Comparison of ENCODE assay signal across 10 mouse cellular contexts in genomic region chr4:41665009-41665675, GRCm38 (mm10). TPM values are rescaled to one million over a fixed set of nuclear protein-coding genes. Genes with fewer than 3 reads are reported as not detected.
DNase-seq lines count a peak whose midpoint lies in the region; ATAC-seq and TF ChIP-seq lines count a peak whose summit lies in the region.
"Had no signal": no experiment of that assay in that cellular context is flagged by ENCODE, and none has a peak within 500 bp of the region (broad histone marks: within the 10 kb centered on the region; RNA-seq: fewer than 3 reads in every experiment).

No protein-coding gene starts in this region.

- H3K9me3 ChIP-seq in heart, embryonic 11.5 days (replicated peaks; ENCODE audit: control insufficient read depth, low read length), result no peaks in the 10 kb centered on the region
- H3K9me3 ChIP-seq in forebrain, embryonic 11.5 days (ENCODE audit: control insufficient read depth, low read length), result no peaks in the 10 kb centered on the region
- H3K9me3 ChIP-seq in limb, embryonic 10.5 days (replicated peaks), result no peaks in the 10 kb centered on the region

- POLR2A ChIA-PET in Patski (lab: Charles Lee), result no interaction called here

- intact Hi-C loops in heart, postnatal 25 days (cut with DNase I), result no loop called here
- intact Hi-C loops in left cerebral cortex, postnatal 4 days (cut with DNase I), result no loop called here

- no peak for TF ChIP-seq CTCF in Patski (IDR thresholded peaks at IDR 0.05)

- H3K4me1 ChIP-seq in heart, embryonic 11.5 days (ENCODE audit: control insufficient read depth, insufficient read depth, low read length), result peaks cover 29% of the 10 kb centered on the region
- peaks cover 32% of the 10 kb centered on the region for H3K4me1 ChIP-seq in forebrain, embryonic 11.5 days (replicated peaks; ENCODE audit: control insufficient read depth, insufficient read depth, low read length)
- peaks cover 69% of the 10 kb centered on the region for H3K4me1 ChIP-seq in limb, embryonic 10.5 days

- H3K4me3 ChIP-seq in heart, embryonic 11.5 days (ENCODE audit: low read depth, low read length), result no peak overlapping the region
- no peak overlapping the region for H3K4me3 ChIP-seq in forebrain, embryonic 11.5 days (ENCODE audit: low read depth, low read length)
- peak overlapping the region; percentile 26; the same call in 1 of the 2 replicates for H3K4me3 ChIP-seq in limb, embryonic 10.5 days

- peak; percentile 39; the same call in 1 of the 2 replicates for ATAC-seq in heart, embryonic 11.5 days (replicated peaks; ENCODE audit: insufficient number of reproducible peaks, low FRiP score, low TSS enrichment)
- ATAC-seq in Patski, result peak; percentile 26
- ATAC-seq in forebrain, embryonic 11.5 days (replicated peaks; ENCODE audit: low FRiP score), result no peak
- no peak for ATAC-seq in activated CD4-positive, CD25-positive, alpha-beta regulatory T cell, adult 4 months

- H3K27ac ChIP-seq in heart, embryonic 11.5 days (ENCODE audit: low read depth, low read length), result no peak overlapping the region; the same call in 1 of the 2 replicates
- H3K27ac ChIP-seq in forebrain, embryonic 11.5 days (ENCODE audit: low read depth, low read length), result peak overlapping the region; percentile 46; the same call in 1 of the 2 replicates
- peak overlapping the region; percentile 67 for H3K27ac ChIP-seq in limb, embryonic 10.5 days
- H3K27ac ChIP-seq: liver, embryonic 14.5 days had no signal

- 1% methylated on average over 6 of the region's 8 CpGs for whole genome bisulfite sequencing in heart, embryonic 11.5 days (ENCODE audit: insufficient replicate concordance)
- WGBS in forebrain, embryonic 11.5 days, result 4% methylated on average over 7 of the region's 8 CpGs
- WGBS in limb, embryonic 10.5 days, result 5% methylated on average over 7 of the region's 8 CpGs

- peak overlapping the region; percentile 49; the same call in 1 of the 2 replicates for H3K9ac ChIP-seq in heart, embryonic 11.5 days (ENCODE audit: low read depth, low read length)
- peak overlapping the region; percentile 39 for H3K9ac ChIP-seq in forebrain, embryonic 11.5 days (ENCODE audit: low read length)
- H3K9ac ChIP-seq: liver, embryonic 14.5 days had no signal

- no peak for DNase-seq in heart, postnatal 25 days (ENCODE audit: low spot score)
- no peak for DNase-seq in Patski (ENCODE audit: low read depth, low spot score)
- no peak for DNase-seq in forebrain, embryonic 11.5 days (ENCODE audit: low spot score)
- DNase-seq in limb, embryonic 10.5 days (ENCODE audit: low spot score), result no peak
- no peak for DNase-seq in cerebellum, adult 11 months
- no peak for DNase-seq in left cerebral cortex, postnatal 4 days

- peaks cover 18% of the 10 kb centered on the region for H3K27me3 ChIP-seq in heart, embryonic 11.5 days (ENCODE audit: control insufficient read depth, insufficient read depth, low read length)
- H3K27me3 ChIP-seq in Patski, result no peaks in the 10 kb centered on the region
- H3K27me3 ChIP-seq in forebrain, embryonic 11.5 days (ENCODE audit: control insufficient read depth, insufficient read depth, low read length), result no peaks in the 10 kb centered on the region
- H3K27me3 ChIP-seq in limb, embryonic 10.5 days (ENCODE audit: low read depth, poor library complexity, severe bottlenecking), result peaks cover 98% of the 10 kb centered on the region

- no peaks in the 10 kb centered on the region for H3K36me3 ChIP-seq in heart, embryonic 11.5 days (ENCODE audit: control insufficient read depth, insufficient read depth, low read length)
- peaks cover 3% of the 10 kb centered on the region; the same call in 1 of the 2 replicates for H3K36me3 ChIP-seq in forebrain, embryonic 11.5 days (ENCODE audit: control insufficient read depth, insufficient read depth, low read length)
- peaks cover 10% of the 10 kb centered on the region; the same call in 1 of the 2 replicates for H3K36me3 ChIP-seq in limb, embryonic 10.5 days

- peak overlapping the region; percentile 7; the same call in 1 of the 2 replicates for H3K4me2 ChIP-seq in heart, embryonic 11.5 days
- no peak overlapping the region for H3K4me2 ChIP-seq in forebrain, embryonic 11.5 days (ENCODE audit: low read depth, low read length, severe bottlenecking)

- in situ Hi-C loops in Patski (cut with MboI; ENCODE audit: low pct_unique_long_range_greater_than_20kb), result no loop called here

- CTCF ChIA-PET in Patski (lab: Charles Lee), result interaction anchor here (1.2 kb wide), 1 partner anchor 72 kb away, joined by 3 read pairs; no protein-coding TSS in a partner anchor

RNA-seq across cellular contexts. Expression of gene Enho, which starts 25.0 kb away (rescaled TPM):
- 4.1 and 4.7 TPM in 2 replicates for polyA plus RNA-seq in heart, embryonic 11.5 days (2014; fragmentation: Nextera tagmentation; extraction: Ambion mirVana)
- total RNA-seq in heart, postnatal 25 days (2021), result 1 to 10 TPM; 8.0 to 8.8 TPM
- polyA plus RNA-seq in Patski (2021), result 3.0 TPM
- 28.1 and 34.5 TPM in 2 replicates for polyA plus RNA-seq in forebrain, embryonic 11.5 days (2014; fragmentation: Nextera tagmentation; extraction: Ambion mirVana)
- polyA plus RNA-seq in limb, embryonic 10.5 days (2016; fragmentation: Nextera tagmentation; extraction: Ambion mirVana), result 21.0 and 24.2 TPM in 2 replicates
- polyA plus RNA-seq in activated CD4-positive, CD25-positive, alpha-beta regulatory T cell, adult 4 months (2017; shearing (Covaris generic)), result not detected
- 10 to 100 TPM; 70.3 to 78.4 TPM for total RNA-seq in left cerebral cortex, postnatal 4 days (2021)

RNA-seq across cellular contexts. Expression of gene Cntfr, which starts 31.7 kb away (rescaled TPM):
- 4.1 and 4.3 TPM in 2 replicates for polyA plus RNA-seq in heart, embryonic 11.5 days (2014; fragmentation: Nextera tagmentation; extraction: Ambion mirVana)
- 1 to 10 TPM; 4.2 to 5.1 TPM for total RNA-seq in heart, postnatal 25 days (2021)
- polyA plus RNA-seq in Patski (2021), result 6.7 TPM
- 35.2 and 37.1 TPM in 2 replicates for polyA plus RNA-seq in forebrain, embryonic 11.5 days (2014; fragmentation: Nextera tagmentation; extraction: Ambion mirVana)
- polyA plus RNA-seq in limb, embryonic 10.5 days (2016; fragmentation: Nextera tagmentation; extraction: Ambion mirVana), result 6.1 and 7.8 TPM in 2 replicates
- not detected for polyA plus RNA-seq in activated CD4-positive, CD25-positive, alpha-beta regulatory T cell, adult 4 months (2017; shearing (Covaris generic))
- total RNA-seq in left cerebral cortex, postnatal 4 days (2021), result 10 to 100 TPM; 60.5 to 61.7 TPM
- total RNA-seq: CH12.LX had no signal

RNA-seq across cellular contexts. Expression of gene Il11ra1, which starts 34.6 kb away (rescaled TPM):
- polyA plus RNA-seq in heart, embryonic 11.5 days (2014; fragmentation: Nextera tagmentation; extraction: Ambion mirVana), result 128 and 137 TPM in 2 replicates
- 10 to 100 TPM; 74.2 to 87.4 TPM for total RNA-seq in heart, postnatal 25 days (2021)
- polyA plus RNA-seq in Patski (2021), result 26.2 TPM
- polyA plus RNA-seq in forebrain, embryonic 11.5 days (2014; fragmentation: Nextera tagmentation; extraction: Ambion mirVana), result 65.0 and 66.9 TPM in 2 replicates
- polyA plus RNA-seq in limb, embryonic 10.5 days (2016; fragmentation: Nextera tagmentation; extraction: Ambion mirVana), result 202 and 253 TPM in 2 replicates
- polyA plus RNA-seq in activated CD4-positive, CD25-positive, alpha-beta regulatory T cell, adult 4 months (2017; shearing (Covaris generic)), result 1 to 10 TPM; 4.9 to 7.2 TPM
- total RNA-seq in left cerebral cortex, postnatal 4 days (2021), result 10 to 100 TPM; 17.8 to 20.7 TPM

RNA-seq across cellular contexts. Expression of gene Rpp25l, which starts 48.2 kb away (rescaled TPM):
- 50.2 and 51.6 TPM in 2 replicates for polyA plus RNA-seq in heart, embryonic 11.5 days (2014; fragmentation: Nextera tagmentation; extraction: Ambion mirVana)
- 10 to 100 TPM; 30.5 to 32.0 TPM for total RNA-seq in heart, postnatal 25 days (2021)
- 27.2 TPM for polyA plus RNA-seq in Patski (2021)
- 92.0 and 92.5 TPM in 2 replicates for polyA plus RNA-seq in forebrain, embryonic 11.5 days (2014; fragmentation: Nextera tagmentation; extraction: Ambion mirVana)
- polyA plus RNA-seq in limb, embryonic 10.5 days (2016; fragmentation: Nextera tagmentation; extraction: Ambion mirVana), result 93.6 and 101 TPM in 2 replicates
- polyA plus RNA-seq in activated CD4-positive, CD25-positive, alpha-beta regulatory T cell, adult 4 months (2017; shearing (Covaris generic)), result 10 to 100 TPM; 51.4 to 65.6 TPM
- total RNA-seq in left cerebral cortex, postnatal 4 days (2021), result 10 to 100 TPM; 32.2 to 34.5 TPM

RNA-seq across cellular contexts. Expression of gene Dctn3, which starts 57.8 kb away (rescaled TPM):
- polyA plus RNA-seq in heart, embryonic 11.5 days (2014; fragmentation: Nextera tagmentation; extraction: Ambion mirVana), result 120 and 126 TPM in 2 replicates
- 10 to 100 TPM; 74.8 to 79.9 TPM for total RNA-seq in heart, postnatal 25 days (2021)
- 116 TPM for polyA plus RNA-seq in Patski (2021)
- 135 and 142 TPM in 2 replicates for polyA plus RNA-seq in forebrain, embryonic 11.5 days (2014; fragmentation: Nextera tagmentation; extraction: Ambion mirVana)
- 118 and 123 TPM in 2 replicates for polyA plus RNA-seq in limb, embryonic 10.5 days (2016; fragmentation: Nextera tagmentation; extraction: Ambion mirVana)
- polyA plus RNA-seq in activated CD4-positive, CD25-positive, alpha-beta regulatory T cell, adult 4 months (2017; shearing (Covaris generic)), result 100 to 1,000 TPM; 107 to 114 TPM
- total RNA-seq in left cerebral cortex, postnatal 4 days (2021), result 100 to 1,000 TPM; 161 to 166 TPM

Comparison
In these comparisons a context has a peak if more than half of its experiments do, and no peak if none do; other contexts are left out.
1. ATAC-seq: peak in heart, embryonic 11.5 days (single experiment) and Patski (single experiment); none in forebrain, embryonic 11.5 days (single experiment) and activated CD4-positive, CD25-positive, alpha-beta regulatory T cell, adult 4 months (single experiment).